Mouse (Mus musculus) testis, adult 2 months (tissue): Measurements from ENCODE around the gene Olfr1423. TPM values are rescaled to one million over a fixed set of nuclear protein-coding genes. Genes with fewer than 3 reads are reported as not detected.

ENCODE experiments used
- H3K27ac ChIP-seq: fragments of 200-500 bp; 2 replicates; pipeline ENCODE4 v1.5.1; 2012; ENCODE audit warnings: low read depth, low read length; ENCODE audit not compliant: control insufficient read depth, insufficient read depth
- H3K27me3 ChIP-seq: fragments of 200-500 bp; 2 replicates; pipeline ENCODE4 v1.6.1; 2012; ENCODE audit warnings: mild to moderate bottlenecking, low read length, moderate library complexity; ENCODE audit not compliant: control insufficient read depth, insufficient read depth
- H3K36me3 ChIP-seq: fragments of 200-500 bp; 2 replicates; pipeline ENCODE4 v1.6.1; 2012; ENCODE audit warnings: mild to moderate bottlenecking, low read length; ENCODE audit not compliant: control insufficient read depth, insufficient read depth
- H3K4me1 ChIP-seq: fragments of 200-500 bp; 2 replicates; pipeline ENCODE4 v1.6.1; 2012; ENCODE audit warnings: low read length; ENCODE audit not compliant: control insufficient read depth, insufficient read depth
- H3K4me3 ChIP-seq: fragments of 200-500 bp; 2 replicates; pipeline ENCODE4 v1.5.1; 2012; ENCODE audit warnings: low read depth, mild to moderate bottlenecking, low read length, moderate library complexity, mixed read lengths; ENCODE audit not compliant: control insufficient read depth
- CTCF ChIP-seq: fragments of 200-500 bp; IDR thresholded peaks from 2 replicates; pipeline ENCODE4 v1.5.1; 2012; ENCODE audit warnings: low read depth, mild to moderate bottlenecking, inconsistent platforms, low read length, moderate library complexity; ENCODE audit not compliant: control insufficient read depth, insufficient read depth, insufficient replicate concordance
- POLR2A ChIP-seq: fragments of 200-500 bp; IDR thresholded peaks from 2 replicates; pipeline ENCODE4 v1.6.1; 2012; ENCODE audit warnings: low read depth, mild to moderate bottlenecking, inconsistent platforms, low read length, moderate library complexity; ENCODE audit not compliant: control insufficient read depth
- polyA plus RNA-seq: library from polyadenylated mRNA; depleted of rRNA; stranded (reverse); fragments of >200 nt; gene quantifications from 2 replicates; pipeline ENCODE4 v1.2.3, GENCODE M21; 2012

Olfr1423 gene
- polyA plus RNA-seq, 1 experiment = not detected

DNA sequence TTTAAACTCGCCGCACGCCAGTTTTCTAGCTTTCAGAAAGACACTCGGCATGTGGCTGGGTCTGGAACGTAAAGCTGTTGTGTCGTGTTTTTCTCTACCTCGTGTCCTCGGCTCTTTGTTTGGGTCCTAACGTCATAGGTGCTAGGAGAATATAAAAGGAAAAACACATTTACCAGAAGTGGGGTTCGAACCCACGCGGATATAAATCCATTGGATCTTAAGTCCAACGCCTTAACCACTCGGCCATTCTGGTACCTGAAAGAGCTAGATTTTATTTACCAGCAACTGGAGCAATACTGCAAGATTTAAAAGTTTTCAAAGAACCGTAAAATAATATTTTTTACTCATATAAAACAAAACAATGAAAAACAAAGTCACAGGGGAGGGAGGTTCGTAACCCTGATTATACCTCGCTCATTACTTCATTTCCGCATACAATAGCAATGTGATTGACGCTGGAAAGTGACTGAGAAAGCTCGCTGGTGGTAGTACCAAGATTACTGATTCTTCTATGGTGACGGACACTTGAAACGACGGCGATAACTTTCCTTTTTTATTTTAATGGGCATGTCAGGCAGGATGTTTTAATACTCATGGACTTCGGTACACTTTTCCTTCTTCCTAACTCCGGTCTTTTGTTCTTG lies 30.1 kb downstream of the Olfr1423 start:
- Histone ChIP-seq H3K27me3 (no peaks in the 10 kb centered on the region), H3K36me3 (no peaks in the 10 kb centered on the region), H3K27ac (no peak overlapping the region), H3K4me1 (peaks cover 9% of the 10 kb centered on the region), H3K4me3 (peak overlapping the region; percentile 53; the same call in 1 of the 2 replicates)
- TF ChIP-seq CTCF (no peak), POLR2A (no peak)

DNA sequence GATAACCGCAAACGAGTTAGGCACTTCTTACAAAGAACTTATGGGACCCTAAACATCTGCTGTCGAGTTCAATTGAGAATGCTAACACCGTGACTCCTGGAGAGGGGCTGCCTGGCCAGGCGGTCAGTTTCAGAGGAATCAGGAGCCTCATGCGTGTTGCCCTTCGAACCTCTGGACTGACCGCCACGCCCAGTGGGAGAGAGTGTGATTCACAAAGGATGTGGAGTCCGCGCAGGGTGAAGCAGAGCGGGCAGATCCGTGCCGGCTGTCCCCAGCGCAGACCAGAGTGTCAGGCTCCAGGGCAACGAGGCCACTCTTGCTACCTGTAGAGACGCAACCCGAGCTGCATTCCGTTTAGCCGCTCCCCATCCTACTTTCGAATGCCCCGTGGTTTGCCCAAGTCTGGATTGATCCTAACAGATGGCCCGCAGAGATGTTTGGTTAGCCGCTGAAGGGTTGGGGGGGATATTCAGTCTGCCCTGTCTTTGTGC lies 30.8 kb downstream of the Olfr1423 start:
- H3K27me3 ChIP-seq = no peaks in the 10 kb centered on the region
- H3K27ac ChIP-seq = peak overlapping the region; percentile 34
- TF ChIP-seq POLR2A = 0 out of 2 replicates have a peak, but pooled peaks have one; percentile 39
- TF ChIP-seq CTCF = no peak
- H3K4me1 ChIP-seq = peaks cover 12% of the 10 kb centered on the region
- H3K36me3 ChIP-seq = no peaks in the 10 kb centered on the region
- peak overlapping the region; percentile 65 for H3K4me3 ChIP-seq

DNA sequence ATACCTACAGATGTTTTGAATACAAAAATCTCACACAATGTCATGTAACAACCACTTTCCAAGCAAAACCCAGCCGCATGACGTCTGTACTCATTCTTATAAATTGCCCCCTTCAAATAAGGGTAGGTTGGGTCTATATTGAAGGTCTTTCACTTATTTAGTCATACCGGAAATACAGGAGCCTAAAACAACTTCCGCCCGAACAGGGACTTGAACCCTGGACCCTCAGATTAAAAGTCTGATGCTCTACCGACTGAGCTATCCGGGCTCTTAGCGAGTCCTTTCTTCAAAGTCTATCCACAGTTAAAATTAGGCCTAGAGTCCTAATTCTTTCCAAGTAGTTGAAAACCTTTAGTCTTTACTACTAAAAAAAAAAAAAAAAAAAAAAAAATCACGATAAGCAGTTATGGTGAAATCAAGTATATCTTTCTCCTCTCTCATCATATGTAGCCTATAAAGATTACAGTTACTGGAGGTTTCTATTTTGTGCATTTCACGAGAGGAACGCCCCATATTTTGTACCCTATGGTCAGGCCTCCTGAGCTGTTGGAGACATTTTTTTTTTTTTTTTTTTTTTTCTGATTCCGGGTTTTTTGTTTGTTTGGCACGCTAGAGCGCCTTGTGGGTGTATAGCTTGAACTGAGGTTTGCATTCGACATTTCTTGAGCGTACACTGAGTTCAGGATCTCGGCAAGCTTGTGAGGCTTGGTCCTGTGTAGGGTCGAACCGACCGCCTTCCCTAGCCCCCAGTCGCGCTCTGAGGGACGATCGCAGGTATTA lies 31.4 kb downstream of the Olfr1423 start:
- no peak for TF ChIP-seq POLR2A
- TF ChIP-seq CTCF = no peak
- H3K27ac ChIP-seq = peak overlapping the region; percentile 34; the same call in 1 of the 2 replicates

DNA sequence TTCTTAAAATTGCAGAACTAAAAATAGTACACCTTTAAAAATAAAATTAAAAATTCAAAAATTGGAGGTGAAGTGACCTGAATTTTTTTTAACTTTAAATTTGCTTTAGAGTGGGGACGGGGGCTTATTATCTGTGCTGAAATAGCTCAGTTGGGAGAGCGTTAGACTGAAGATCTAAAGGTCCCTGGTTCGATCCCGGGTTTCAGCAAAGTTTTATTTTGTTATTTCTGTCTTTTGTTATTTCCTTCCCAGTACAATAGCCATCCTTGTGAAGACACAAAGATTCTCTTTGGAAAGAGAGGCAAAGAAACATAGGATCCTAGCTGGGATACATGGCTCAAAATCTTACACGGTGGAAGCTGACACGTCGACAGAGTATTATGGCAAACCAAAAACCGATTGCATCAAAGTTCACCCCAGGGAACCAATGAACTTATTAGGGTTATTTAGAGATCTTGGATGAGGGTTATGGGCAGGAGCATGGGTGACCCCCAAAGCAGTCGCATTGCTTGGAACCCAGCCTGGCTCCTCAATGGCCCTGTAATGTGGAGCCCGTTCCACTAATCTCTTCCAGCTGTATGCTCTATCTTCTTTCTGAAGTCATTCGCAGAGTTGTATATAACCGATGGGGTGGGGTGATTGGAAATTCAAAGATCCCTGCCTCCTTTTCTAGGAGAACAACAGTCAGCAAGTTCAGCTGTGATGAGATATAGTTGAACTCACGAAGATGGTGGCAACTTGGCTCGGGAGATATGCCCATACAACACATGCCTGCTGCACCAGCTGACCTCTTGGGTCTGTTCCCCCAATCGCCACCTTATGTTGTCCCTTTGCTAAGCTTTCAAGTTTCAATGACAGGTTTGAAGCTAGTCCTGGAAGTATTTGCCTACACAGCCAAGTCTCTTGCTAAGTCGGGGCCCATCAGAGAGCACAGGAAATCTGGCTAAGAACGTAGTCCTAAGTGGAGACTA lies 32.4 kb downstream of the Olfr1423 start:
- H3K4me3 ChIP-seq = peak overlapping the region; percentile 35
- no peak overlapping the region for H3K27ac ChIP-seq

More for the DNA sequence above, 31.4 kb downstream of the Olfr1423 start:
- no peaks in the 10 kb centered on the region for H3K36me3 ChIP-seq
- H3K27me3 ChIP-seq = no peaks in the 10 kb centered on the region
- peak overlapping the region; percentile 65 for H3K4me3 ChIP-seq
- peaks cover 13% of the 10 kb centered on the region for H3K4me1 ChIP-seq

DNA sequence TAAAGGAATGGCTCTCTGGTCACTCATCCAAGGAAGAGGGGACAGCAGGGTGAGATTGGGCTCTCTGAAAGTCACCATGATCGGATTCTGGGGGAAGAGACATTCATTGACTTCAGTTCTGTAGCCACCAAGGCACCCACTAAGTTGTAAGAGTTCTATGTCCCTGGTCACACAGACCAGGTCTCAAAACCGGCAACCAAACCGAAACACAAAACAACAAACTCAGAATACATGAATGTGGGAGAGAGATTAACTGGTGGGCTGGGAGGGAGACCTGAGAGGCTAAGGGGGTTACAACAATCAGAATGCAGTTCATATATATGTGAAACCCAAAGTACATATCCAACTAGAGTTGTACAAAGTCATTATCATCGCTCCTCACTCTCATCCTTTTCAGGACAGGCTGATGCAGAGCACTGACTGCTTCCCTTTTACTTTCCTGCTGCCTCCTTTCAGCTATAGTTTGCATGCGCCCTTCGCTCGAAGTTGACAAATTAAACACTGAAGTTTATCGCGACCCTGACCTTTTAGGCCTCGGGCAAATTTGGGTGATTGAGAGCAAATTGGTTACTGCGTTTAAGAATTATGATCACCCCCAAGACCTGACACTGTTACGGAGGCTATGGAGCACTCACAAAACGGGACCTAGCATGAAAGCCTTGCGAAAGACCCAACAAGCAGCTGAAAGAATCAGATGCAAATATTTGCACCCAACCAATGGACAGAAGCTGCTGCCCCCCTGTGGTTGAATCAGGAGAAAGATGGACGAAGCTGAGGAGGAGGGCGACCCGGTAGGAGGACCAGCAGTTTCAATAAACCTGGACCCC lies 33.8 kb downstream of the Olfr1423 start:
- H3K4me3 ChIP-seq = peak overlapping the region; percentile 37
- H3K4me1 ChIP-seq = peaks cover 14% of the 10 kb centered on the region
- H3K27me3 ChIP-seq = no peaks in the 10 kb centered on the region
- TF ChIP-seq CTCF = no peak
- no peak for TF ChIP-seq POLR2A
- H3K36me3 ChIP-seq = no peaks in the 10 kb centered on the region
- H3K27ac ChIP-seq = no peak overlapping the region

More for the DNA sequence above, 32.4 kb downstream of the Olfr1423 start:
- H3K36me3 ChIP-seq = no peaks in the 10 kb centered on the region
- H3K27me3 ChIP-seq = no peaks in the 10 kb centered on the region
- no peak for TF ChIP-seq POLR2A
- no peak for TF ChIP-seq CTCF
- peaks cover 13% of the 10 kb centered on the region for H3K4me1 ChIP-seq

DNA sequence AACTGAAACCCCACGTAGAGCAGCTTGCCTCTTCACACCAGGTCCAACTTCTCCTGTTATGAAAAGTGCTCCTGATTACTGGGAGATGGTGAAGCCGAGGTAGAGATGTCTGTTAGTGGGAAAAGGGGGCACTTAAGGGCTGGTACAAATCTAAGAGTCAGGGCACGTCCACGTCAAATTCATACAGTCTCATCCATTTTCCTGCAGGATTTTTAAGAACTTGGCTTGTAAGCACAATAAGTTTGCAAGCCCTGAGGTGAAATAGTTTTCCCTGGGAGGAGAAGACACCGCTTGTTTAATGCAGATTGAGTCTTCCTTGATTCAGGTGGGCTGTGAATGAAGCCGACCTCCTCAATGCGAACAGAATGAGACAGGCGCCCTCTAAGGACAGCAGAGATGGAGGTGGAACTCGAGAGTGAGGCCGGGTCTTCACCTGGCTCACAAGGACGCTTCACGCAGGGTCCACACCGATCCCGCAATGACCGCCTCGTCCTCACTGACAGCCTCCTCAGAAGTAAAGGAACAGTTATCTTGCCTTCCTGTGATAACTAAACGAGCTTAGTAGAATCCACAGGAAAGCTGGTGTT lies 34.7 kb downstream of the Olfr1423 start:
- TF ChIP-seq CTCF (no peak), POLR2A (no peak)
- no peak overlapping the region for H3K27ac ChIP-seq
- H3K4me1 ChIP-seq = peaks cover 15% of the 10 kb centered on the region
- peak overlapping the region; percentile 63 for H3K4me3 ChIP-seq
- no peaks in the 10 kb centered on the region for H3K27me3 ChIP-seq
- no peaks in the 10 kb centered on the region for H3K36me3 ChIP-seq
